Mouse (Mus musculus): ENCODE results near the gene Slc4a4. TPM values are rescaled to one million over a fixed set of nuclear protein-coding genes. Genes with fewer than 3 reads are reported as not detected.

Slc4a4 gene
- total RNA-seq, 2 experiments from 2014 or later: not detected

DNA sequence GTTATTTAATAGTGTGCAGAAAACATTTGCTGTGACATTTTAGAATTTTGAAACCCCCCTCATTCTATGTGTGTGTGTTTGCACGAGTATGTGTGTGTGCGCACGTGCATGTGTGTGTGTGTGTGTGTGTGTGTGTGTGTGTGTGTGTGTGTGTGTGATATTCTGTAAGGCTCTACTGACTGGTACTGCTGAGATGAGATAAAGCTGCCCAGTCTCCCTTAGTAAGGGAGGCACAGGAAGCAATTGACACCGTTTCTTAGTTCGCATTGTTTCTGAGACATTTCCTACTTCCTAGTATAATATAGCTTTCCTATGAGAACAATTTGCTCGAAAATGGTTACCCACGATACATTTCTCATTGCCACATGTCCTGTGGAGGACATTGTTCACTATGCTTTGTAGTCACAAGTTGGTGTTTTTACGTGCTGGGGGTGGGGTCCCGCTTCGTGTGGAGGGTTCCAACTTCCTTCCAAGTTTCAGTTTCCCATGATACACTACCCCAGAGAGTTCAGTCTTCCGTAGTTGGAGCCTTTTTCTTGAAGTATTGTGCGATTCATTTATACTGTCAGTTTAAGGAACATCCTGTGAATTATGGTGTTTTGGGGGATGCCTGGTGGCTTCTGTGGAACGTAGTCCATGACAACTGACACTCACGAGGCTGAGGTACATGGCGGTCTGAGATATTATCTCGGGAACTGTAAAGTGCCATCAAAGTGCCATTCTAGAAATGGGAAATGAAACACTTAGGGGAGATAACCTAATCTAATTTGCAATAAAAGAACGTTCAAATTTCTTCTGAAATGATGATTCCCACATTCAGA is 66.3 kb downstream of the Slc4a4 start:
- ATAC-seq (replicated peaks; ENCODE audit: low FRiP score, poor library complexity, severe bottlenecking): no peak

DNA sequence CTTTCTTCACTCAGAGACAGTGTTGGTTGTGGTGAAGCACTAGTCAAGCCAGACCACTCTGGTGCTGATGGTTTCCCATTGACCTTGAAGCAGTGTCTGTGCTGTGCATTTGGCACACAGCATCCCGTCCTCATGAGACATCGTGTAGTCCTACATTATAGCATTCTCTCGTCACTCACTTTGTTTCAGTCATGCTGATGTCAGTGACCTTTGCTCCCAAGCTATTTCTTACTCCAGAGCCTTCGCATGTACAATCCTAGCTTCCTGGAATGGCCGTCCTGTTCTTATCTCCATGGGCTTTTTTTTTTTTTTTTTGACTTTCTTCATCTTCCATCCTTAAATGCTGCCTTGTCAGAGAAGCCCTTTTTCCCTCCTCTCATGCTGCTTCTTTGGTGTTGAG is 71.1 kb downstream of the Slc4a4 start:
- no peak for ATAC-seq (replicated peaks; ENCODE audit: low FRiP score, poor library complexity, severe bottlenecking)

DNA sequence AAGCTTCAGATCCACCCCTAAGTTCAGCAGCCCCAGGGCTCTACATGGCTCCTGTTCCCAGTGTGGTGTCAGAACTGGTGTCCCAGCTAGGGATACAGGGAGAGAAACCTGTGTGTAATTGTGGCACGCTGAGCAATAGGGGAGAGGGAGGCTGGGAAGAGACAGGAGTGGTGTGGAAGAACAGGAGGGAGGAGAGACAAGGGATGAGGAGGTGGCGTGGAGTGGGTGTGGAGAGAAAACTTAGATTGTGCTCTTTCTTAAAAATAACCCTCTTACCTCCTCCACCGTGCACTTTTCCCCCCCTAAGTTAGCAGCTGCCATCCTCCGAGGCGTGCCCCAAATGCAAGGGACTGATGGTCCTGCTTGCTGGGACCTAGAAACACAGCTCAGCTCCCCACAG is 72.3 kb downstream of the Slc4a4 start:
- no peak for ATAC-seq (replicated peaks; ENCODE audit: low FRiP score, poor library complexity, severe bottlenecking)

DNA sequence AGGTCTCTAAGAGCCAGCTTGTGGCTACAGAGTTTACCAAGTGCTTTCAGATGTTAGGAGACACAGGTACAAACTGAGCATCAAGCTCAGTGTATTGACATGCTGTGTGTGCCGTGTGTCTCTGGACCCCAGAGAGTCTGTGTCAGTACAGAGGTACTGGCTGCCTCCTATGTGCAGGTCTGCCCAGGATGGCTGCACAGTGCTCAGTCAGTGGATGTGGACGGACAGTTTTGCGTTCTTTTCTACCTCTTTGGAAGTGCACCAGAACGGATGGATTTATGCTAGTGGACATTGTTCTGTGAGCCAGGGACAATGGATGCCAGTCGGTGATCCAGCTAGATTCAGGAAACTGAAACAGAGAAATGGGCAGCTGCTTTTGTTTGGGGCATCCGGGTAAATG is 72.8 kb downstream of the Slc4a4 start:
- ATAC-seq (replicated peaks; ENCODE audit: low FRiP score, poor library complexity, severe bottlenecking): no peak

DNA sequence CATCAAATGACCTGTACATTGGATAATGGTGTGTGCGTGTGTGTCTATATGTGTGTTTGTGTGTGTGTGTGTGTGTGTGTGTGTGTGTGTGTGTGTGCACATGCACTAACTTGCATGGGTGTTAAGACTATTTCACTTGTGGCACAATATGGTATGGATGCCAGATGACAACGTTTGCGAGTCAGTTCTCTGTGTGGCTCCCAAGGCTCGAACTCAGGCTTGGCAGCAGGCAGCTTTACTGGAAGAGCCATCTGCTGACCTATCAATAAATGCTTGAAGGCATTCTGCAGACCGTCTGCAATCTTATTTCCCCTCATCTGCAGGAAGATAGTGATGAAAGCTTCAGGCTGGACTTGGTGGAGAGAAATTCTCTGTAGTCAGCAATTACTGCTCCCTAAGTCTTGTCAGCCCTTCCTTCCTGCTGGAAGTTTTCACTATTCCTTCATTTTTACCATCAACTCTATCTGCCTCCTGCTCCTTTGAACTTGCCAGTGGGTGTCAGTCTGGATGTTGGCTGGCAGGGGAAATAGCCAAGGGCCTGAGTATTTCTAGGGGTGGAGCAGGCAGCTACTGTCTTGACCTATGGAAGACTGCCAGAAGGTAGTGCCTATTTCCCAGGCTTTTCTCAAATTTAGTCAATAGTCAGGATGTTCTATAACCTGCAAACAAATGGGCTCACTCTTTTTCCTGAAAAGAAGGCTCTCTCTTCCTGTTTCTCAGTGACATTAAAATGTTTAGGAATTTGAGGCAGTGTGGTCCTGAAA is 73.9 kb downstream of the Slc4a4 start:
- ATAC-seq (replicated peaks; ENCODE audit: low FRiP score, poor library complexity, severe bottlenecking): no peak

DNA sequence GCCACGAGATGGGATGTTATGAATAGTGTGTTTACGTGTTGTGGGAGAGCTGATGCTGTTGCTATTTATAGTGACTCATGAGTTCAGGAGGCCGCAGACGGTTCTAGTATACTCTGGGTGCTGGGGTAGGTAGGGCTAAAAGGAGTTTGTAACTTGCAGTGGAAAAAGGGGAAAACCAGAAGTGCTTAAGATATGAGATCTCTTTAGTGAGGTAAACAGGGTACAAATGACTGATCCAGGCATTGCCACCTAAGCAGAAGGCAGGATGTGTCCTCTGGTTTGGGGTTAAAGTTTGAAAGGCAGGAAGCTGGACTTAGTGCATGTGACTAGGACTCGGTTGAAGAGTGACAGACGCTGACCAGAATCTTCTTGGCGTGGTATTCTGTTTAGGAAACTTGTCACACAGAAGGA is 74.7 kb downstream of the Slc4a4 start:
- ATAC-seq (replicated peaks; ENCODE audit: low FRiP score, poor library complexity, severe bottlenecking): no peak

DNA sequence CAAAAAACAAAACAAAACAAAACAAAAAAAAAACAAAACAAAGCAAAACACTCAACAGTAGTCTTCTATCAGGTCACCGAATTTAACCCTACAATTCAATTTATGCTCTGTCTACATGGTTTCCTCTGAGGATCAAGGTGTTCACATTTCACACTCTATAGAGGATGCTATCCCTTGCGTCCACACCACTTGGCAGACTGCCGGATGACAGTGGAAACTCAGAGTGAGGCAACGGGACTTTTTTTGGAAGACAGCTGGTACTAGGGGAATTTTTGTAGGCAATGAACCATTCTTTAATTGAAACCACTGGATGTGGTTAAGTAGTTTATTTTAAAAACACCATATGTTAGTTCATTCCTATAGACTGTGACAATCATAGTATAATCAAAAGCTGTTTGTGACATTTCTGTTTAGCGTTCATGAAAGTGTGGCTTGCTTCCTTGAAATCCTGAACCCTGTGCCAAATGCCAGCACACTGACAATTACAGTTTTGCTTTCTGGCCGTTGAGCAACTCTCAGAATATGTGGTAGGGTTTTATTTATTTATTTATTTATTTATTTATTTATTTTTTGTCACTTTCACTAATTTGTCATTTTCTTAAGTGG is 78.2 kb downstream of the Slc4a4 start:
- ATAC-seq (replicated peaks; ENCODE audit: low FRiP score, poor library complexity, severe bottlenecking): no peak

DNA sequence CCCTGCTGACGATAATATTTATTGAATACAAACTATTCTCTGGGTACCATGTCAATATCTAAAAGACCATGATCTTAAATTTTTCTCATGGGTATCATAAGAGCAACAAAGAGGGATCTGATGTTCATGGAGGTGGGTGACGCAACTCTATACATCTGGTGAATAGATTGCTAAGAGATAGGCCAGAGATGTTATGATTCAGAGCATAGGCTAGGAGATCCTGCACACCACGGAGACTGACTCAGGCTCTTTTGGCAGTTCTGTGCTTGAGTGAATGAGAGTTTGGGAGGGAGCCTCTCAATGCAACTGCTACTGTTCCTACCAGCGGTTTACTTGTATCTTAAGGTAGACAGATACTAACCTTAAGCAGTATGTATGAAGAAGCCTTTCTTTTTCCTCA is 79.9 kb downstream of the Slc4a4 start:
- no peak for ATAC-seq (replicated peaks; ENCODE audit: low FRiP score, poor library complexity, severe bottlenecking)

DNA sequence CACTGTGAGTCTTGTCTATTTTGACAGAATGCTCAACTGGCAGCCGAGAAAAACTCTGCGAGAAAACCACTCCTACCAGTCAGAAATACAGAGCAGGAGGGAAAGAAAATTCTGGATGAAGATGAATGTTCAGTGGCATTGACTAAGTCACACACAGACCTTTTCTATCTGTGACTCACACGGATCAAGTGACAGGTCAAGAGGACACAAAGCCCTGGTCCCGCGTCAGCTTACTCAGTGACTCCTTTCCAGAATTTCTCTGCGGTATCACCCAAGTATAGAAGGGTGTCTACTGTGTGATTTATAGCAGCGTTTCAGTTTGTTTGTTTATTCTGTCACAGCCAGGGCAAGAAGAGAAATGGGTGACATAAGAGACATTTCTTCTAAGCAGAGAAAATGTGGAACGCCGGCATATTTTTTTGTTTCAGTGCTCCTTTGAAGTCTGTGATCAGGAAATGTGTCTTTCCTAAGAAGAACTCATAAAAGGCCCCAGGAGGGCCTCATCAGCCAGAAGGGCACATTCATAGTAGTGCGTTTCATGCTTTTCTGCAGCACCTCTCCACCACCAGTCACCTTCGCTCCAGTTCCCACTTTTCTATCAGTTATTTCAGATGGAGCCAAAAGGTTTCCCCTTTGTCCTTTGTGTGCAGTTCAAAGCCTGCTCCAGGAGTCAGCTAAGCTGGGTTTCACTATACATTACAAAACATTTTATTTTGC is 82.5 kb downstream of the Slc4a4 start:
- no peak for ATAC-seq (replicated peaks; ENCODE audit: low FRiP score, poor library complexity, severe bottlenecking)

DNA sequence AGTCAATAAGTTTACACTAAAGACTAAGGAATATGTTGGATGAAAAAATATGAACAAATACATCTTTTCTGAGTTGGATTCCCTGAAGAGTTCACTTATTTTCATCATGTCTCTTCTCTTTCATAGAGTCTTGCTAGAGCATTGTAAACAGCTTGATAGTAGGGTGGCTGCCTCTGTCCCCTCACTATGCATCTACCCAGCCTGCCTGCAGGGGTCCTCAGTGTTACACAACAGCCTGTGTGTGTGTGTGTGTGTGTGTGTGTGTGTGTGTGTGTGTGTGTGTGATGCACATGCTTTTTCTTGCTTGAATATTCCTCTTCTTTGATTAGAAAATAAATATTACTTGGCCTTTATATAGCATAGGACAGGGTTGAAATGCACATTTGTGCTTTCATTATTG is 84.9 kb downstream of the Slc4a4 start:
- ATAC-seq (replicated peaks; ENCODE audit: low FRiP score, poor library complexity, severe bottlenecking): no peak

DNA sequence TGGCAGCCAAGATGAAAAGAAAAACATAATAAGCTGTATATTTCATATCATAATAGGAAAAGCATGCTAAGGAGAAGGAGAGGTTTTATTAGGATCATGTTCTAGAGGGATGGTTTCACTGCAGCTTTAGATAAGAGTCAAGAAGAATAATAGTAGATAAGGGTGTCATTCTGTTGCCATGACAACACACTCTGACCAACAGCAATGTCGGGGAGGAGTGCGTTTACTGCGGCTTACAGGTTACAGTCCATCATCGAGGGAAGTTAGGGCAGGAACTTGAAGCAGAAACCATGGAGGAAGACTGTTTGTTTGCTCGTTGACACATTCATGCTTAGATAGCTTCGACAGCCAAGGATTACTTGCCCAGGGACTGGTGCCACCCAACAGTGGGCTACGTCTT is 85.7 kb downstream of the Slc4a4 start:
- ATAC-seq (replicated peaks; ENCODE audit: low FRiP score, poor library complexity, severe bottlenecking): no peak

DNA sequence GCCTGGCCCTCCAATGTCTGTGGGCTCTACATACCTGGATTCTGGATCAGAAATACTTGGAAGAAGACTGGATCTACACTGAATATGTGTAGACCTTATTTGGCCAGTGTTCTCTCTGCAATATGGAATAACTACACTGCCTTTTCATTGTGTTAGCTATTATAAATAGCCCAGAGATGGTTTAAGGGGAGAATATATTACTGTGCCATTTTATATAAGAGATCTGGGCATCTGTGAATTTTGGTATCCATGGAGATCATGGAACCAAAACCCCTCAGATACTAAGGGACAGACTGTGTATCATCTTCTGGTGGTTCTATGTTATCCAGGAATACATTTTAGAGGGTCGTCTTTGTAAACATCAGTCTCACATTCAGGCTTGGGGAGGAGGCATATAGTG is 86.5 kb downstream of the Slc4a4 start:
- ATAC-seq (replicated peaks; ENCODE audit: low FRiP score, poor library complexity, severe bottlenecking): no peak

DNA sequence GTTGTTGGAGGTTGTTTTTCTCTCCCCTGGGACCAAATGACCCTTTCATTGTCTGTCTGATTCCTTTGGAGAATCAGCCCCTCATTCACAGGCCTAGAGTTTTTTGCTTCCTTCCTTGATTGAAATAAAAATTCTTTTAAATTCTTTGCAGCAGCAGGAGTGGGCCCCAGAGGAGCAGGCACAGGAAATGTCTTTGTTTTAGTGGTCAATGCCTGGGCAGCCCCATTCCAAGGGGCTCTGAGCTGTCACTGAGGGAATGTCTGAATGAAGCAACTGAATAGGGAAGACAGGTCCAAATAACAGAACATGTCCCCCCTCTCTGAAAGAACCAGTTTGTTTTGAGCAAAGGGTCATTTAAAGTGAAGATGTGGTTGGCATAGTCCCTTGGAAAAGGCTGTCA is 89.1 kb downstream of the Slc4a4 start:
- no peak for ATAC-seq (replicated peaks; ENCODE audit: low FRiP score, poor library complexity, severe bottlenecking)

DNA sequence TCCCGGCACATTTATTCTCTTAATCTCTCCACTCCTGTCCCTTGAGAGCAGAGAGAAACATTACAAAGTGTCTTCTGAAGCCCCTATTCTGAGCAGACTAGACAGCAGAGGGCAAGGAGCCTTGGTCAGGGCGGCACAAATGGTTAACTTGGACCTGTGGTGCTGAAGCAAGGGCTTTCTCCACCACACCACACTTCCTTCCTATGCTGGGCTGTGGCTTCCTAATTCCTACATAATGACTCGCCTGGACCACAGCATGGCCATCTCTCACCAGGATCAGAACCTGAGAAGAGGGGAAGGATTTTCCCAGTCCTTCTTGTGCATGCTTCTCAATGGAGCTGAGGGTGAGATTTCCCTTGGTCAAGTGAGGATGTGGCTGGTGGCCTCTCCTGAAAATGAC is 89.8 kb downstream of the Slc4a4 start:
- no peak for ATAC-seq (replicated peaks; ENCODE audit: low FRiP score, poor library complexity, severe bottlenecking)

DNA sequence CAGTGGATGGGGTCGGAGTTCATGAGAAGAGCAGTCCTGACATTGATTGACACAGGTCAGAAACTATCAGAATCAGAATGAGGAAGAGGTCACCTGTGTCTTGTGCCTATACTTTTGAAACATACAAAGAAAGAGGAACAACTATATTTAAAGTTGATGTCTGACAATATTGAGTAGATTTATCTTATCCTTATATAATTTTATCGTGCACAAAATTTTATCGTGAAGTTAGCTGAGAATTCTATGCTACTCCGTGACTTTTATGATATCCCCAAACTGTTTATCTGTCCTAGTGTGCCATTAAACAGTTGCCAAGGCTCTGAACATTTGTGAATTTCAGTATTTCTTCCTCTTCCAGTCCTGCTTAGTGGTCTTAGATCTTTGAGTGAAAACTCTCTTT is 94.1 kb downstream of the Slc4a4 start:
- ATAC-seq (replicated peaks; ENCODE audit: low FRiP score, poor library complexity, severe bottlenecking): no peak

DNA sequence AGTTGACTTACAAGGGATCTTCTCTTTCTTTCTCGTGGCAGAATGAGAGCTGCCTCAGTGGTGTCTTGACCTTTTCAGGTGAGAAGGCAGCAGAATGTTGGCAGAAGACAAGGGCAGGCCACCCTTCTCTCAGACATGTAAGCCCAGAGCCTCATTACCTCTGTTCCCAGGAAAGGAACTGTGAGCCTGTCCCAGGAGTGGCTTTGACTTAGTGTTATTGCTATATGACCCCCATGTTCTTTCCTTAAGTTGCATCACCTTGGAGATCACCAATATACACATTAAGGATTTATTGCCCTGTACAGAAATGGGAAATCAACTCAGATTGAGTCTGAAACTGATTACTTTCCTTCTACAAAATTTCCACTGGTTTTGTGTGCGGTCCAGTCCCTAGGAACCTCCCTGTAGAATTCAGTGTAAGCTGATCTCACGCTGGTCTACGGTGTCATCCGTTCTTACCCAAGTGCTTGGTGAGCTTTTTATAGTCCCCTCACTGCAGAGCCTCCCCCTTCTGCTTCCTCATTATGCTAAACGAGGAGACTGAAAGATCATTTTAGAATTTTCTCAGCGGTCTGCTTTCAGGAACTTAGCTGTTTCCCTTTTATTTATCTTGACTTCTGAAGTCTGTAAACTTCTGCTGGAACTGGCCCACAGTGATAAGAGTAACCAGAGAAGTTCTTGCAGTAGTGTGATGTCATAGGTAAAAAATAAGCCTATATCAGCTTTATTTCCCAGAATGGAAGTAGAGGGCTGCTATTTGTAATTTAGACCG is 94.8 kb downstream of the Slc4a4 start:
- ATAC-seq (replicated peaks; ENCODE audit: low FRiP score, poor library complexity, severe bottlenecking): no peak

DNA sequence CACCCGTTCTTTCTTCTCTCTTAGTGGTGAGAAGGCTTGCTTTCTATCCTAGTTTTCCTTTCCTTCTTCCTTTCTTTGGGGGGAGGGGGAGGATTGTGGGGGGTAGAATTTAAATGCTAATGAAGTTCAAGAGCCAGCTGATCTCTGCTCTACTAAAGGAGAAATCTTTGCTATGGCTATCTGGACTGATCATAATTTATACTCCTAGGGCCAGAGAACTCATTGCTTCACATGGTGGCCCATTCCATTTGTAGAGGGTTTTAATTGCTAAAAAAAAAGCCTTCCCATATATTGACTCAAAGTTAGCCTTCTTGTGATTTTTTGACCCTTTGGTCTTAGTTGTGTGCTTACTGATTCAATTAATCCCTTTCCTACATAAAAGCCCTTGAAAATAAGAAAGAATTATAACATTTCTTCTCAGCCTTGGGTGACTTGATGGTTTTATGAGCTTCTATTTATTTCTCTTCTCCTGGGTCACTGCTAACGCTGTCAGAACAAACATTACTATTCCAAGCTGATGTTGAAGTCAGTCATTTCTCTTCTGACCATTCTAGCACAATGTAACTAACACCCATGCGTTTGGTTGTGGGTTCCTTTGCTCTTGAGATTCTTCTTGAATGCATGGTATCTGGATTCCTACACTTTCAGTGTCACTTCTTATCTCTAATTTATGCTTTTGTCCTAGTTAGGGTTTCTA is 95.6 kb downstream of the Slc4a4 start:
- no peak for ATAC-seq (replicated peaks; ENCODE audit: low FRiP score, poor library complexity, severe bottlenecking)

DNA sequence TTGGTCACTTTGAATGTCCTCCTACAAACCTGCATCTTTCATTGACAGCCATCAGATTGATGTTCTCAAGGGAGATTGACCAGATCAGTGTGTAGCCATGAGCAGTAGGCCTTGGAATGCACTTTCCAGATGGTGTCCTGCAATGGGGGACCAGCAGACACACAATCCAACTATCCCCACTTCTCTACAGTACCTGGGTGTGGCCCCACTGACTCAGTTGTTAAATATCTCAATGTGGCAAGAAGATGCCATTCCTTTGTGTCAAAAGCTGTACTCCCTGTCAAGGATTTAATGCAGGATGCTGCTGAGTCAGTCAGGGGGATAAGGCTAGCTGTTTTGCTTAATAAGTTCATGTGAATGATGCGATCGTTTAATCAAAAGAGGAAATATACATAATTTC is 96.6 kb downstream of the Slc4a4 start:
- no peak for ATAC-seq (replicated peaks; ENCODE audit: low FRiP score, poor library complexity, severe bottlenecking)

DNA sequence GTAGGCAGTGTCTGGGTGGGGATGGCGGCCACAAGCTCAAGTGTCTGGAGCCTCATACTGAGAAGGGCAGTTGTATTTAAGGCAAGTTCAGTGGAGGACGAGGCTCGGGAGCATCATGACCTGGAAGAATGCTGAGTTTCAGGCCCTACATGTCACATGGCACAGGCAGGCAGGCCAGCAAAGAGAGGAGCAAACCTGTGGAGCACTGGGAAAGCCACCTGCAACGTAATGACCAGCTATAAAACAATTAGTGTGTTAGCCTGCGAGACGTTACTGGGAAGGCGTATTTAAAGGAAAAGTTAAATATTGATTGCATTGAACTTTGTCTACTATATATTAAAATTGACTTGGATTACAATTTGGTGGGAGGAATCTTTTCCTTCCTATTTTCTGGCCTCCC is 97.0 kb downstream of the Slc4a4 start:
- ATAC-seq (replicated peaks; ENCODE audit: low FRiP score, poor library complexity, severe bottlenecking): no peak
